ENCODE assay signal across 26 mouse cellular contexts in the genomic region with DNA sequence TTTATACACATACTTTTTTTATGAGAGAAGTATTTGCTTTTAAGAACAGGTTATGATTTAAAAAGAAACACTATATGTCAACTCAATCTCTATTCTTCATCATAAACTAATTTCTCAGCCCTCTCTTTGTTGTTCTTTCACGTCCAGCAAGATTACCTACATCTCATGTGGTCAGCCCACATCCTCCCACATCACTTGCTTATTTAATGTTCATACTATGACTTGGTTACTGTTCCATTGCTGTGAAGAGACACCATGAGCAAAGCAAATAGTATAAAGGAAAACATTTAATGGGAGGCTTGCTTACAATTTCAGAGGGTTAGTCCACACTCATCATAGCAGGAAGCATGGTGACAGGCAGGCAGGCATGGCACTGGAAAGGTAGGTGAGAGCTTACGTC.
A peak's percentile ranks its signal among the peaks of the same experiment; 100 is the strongest.
DNase-seq lines count a peak whose midpoint lies in the region; ATAC-seq lines count a peak whose summit lies in the region.
"Had no signal": no experiment of that assay in that cellular context is flagged by ENCODE, and none has a peak within 500 bp of the region (broad histone marks: within the 10 kb centered on the region; RNA-seq: fewer than 3 reads in every experiment).

No protein-coding gene starts in this region.

- H3K27me3 ChIP-seq in hindbrain, embryonic 13.5 days, result no peaks in the 10 kb centered on the region
- no peaks in the 10 kb centered on the region for H3K27me3 ChIP-seq in embryonic facial prominence, embryonic 10.5 days (replicated peaks; ENCODE audit: low read depth, poor library complexity, severe bottlenecking)
- H3K27me3 ChIP-seq: CH12.LX; embryonic facial prominence, embryonic 13.5 days; embryonic facial prominence, embryonic 15.5 days; forebrain, embryonic 12.5 days; Patski had no signal

- no peaks in the 10 kb centered on the region for H3K9me3 ChIP-seq in hindbrain, embryonic 13.5 days
- no peaks in the 10 kb centered on the region for H3K9me3 ChIP-seq in embryonic facial prominence, embryonic 10.5 days
- H3K9me3 ChIP-seq: embryonic facial prominence, embryonic 13.5 days; embryonic facial prominence, embryonic 15.5 days; forebrain, embryonic 10.5 days; forebrain, embryonic 12.5 days; G1E had no signal

- no peak overlapping the region for H3K27ac ChIP-seq in hindbrain, embryonic 13.5 days
- H3K27ac ChIP-seq in embryonic facial prominence, embryonic 10.5 days (replicated peaks), result no peak overlapping the region
- H3K27ac ChIP-seq: embryonic facial prominence, embryonic 13.5 days; embryonic facial prominence, embryonic 15.5 days; forebrain, embryonic 10.5 days; forebrain, embryonic 12.5 days had no signal

- H3K4me3 ChIP-seq in hindbrain, embryonic 13.5 days, result no peak overlapping the region
- H3K4me3 ChIP-seq in embryonic facial prominence, embryonic 10.5 days, result no peak overlapping the region
- H3K4me3 ChIP-seq: embryonic facial prominence, embryonic 13.5 days; embryonic facial prominence, embryonic 15.5 days; erythroblast, embryonic 14.5 days; forebrain, embryonic 10.5 days; forebrain, embryonic 12.5 days had no signal

- no peaks in the 10 kb centered on the region for H3K4me1 ChIP-seq in hindbrain, embryonic 13.5 days (replicated peaks)
- peaks cover 3% of the 10 kb centered on the region; the same call in 1 of the 2 replicates for H3K4me1 ChIP-seq in embryonic facial prominence, embryonic 10.5 days
- H3K4me1 ChIP-seq: forebrain, embryonic 10.5 days; forebrain, embryonic 12.5 days had no signal

- no peak overlapping the region for H3K9ac ChIP-seq in hindbrain, embryonic 13.5 days
- H3K9ac ChIP-seq: embryonic facial prominence, embryonic 13.5 days; embryonic facial prominence, embryonic 15.5 days; forebrain, embryonic 12.5 days had no signal

- no peak for ATAC-seq in hindbrain, embryonic 13.5 days (ENCODE audit: low FRiP score)
- ATAC-seq: forebrain, embryonic 14.5 days; forebrain, embryonic 16.5 days; Patski had no signal

- DNase-seq in 416B (ENCODE audit: low read depth), result peak; percentile 70
- peak; percentile 4 for DNase-seq in CD4-positive, CD25-positive, alpha-beta regulatory T cell, adult 2 months (ENCODE audit: low read depth, low spot score)
- peak; percentile 15 for DNase-seq in T-cell, adult 2 months (ENCODE audit: low spot score)
- peak; percentile 8 for DNase-seq in induced T-regulatory cell, adult 2 months (ENCODE audit: low read depth)
- no peak for DNase-seq in gastrocnemius, postnatal 25 days
- no peak for DNase-seq in embryonic facial prominence, embryonic 10.5 days (ENCODE audit: low spot score)
- DNase-seq in c-Kit-positive CD71-positive TER-119-positive erythroid progenitor cells, embryonic 14.5 days (ENCODE audit: low spot score), result no peak
- DNase-seq: adrenal gland, adult 8-10 months; adrenal gland, postnatal 25 days; B cell, adult 2 months; cerebellum, adult 11-12 months; cerebellum, adult 2 months; cerebellum, adult 9-10 months; cerebellum, postnatal 10 days; cerebellum, postnatal 25 days had no signal

- 93% methylated on average over 2 of the region's 2 CpGs for WGBS in hindbrain, embryonic 13.5 days
- 77% methylated on average over 2 of the region's 2 CpGs for WGBS in embryonic facial prominence, embryonic 10.5 days

- no peaks in the 10 kb centered on the region for H3K36me3 ChIP-seq in hindbrain, embryonic 13.5 days
- no peaks in the 10 kb centered on the region for H3K36me3 ChIP-seq in embryonic facial prominence, embryonic 10.5 days (replicated peaks)
- H3K36me3 ChIP-seq: embryonic facial prominence, embryonic 13.5 days; embryonic facial prominence, embryonic 15.5 days; forebrain, embryonic 10.5 days; forebrain, embryonic 12.5 days; G1E had no signal

- H3K4me2 ChIP-seq in hindbrain, embryonic 13.5 days, result no peak overlapping the region
- H3K4me2 ChIP-seq: embryonic facial prominence, embryonic 13.5 days; embryonic facial prominence, embryonic 15.5 days; forebrain, embryonic 12.5 days had no signal

Comparison
In these comparisons a context has a peak if more than half of its experiments do, and no peak if none do; other contexts are left out.
1. DNase-seq: peak in 416B (single experiment), CD4-positive, CD25-positive, alpha-beta regulatory T cell, adult 2 months (single experiment), T-cell, adult 2 months (single experiment) and induced T-regulatory cell, adult 2 months (single experiment); none in gastrocnemius, postnatal 25 days (single experiment), embryonic facial prominence, embryonic 10.5 days (single experiment) and c-Kit-positive CD71-positive TER-119-positive erythroid progenitor cells, embryonic 14.5 days (single experiment).